8 mouse cellular contexts compared by ENCODE assay signal in genomic region chr9:24503067-24503857, GRCm38 (mm10). TPM values are rescaled to one million over a fixed set of nuclear protein-coding genes. Genes with fewer than 3 reads are reported as not detected.
DNase-seq lines count a peak whose midpoint lies in the region; ATAC-seq lines count a peak whose summit lies in the region.

TSS of gene Dpy19l1 (minus strand) at chr9:24503140.

- H3K9me3 ChIP-seq in forebrain, embryonic 10.5 days: no peaks in the 10 kb centered on the region
- no peaks in the 10 kb centered on the region for H3K9me3 ChIP-seq in heart, embryonic 15.5 days (replicated peaks)
- H3K9me3 ChIP-seq in liver, embryonic 12.5 days (replicated peaks): no peaks in the 10 kb centered on the region

- H3K36me3 ChIP-seq in forebrain, embryonic 10.5 days (replicated peaks): no peaks in the 10 kb centered on the region
- no peaks in the 10 kb centered on the region for H3K36me3 ChIP-seq in heart, embryonic 15.5 days
- H3K36me3 ChIP-seq in liver, embryonic 12.5 days: peaks cover 7% of the 10 kb centered on the region
- no peaks in the 10 kb centered on the region for H3K36me3 ChIP-seq in splenic B cell, adult 2 months (ENCODE audit: control insufficient read depth, insufficient read depth, low read length, poor library complexity, severe bottlenecking)

- WGBS in forebrain, embryonic 10.5 days: under 1% methylated on average over 99 of the region's 99 CpGs
- WGBS in heart, embryonic 15.5 days: under 1% methylated on average over 96 of the region's 99 CpGs
- 0% methylated on average over 72 of the region's 99 CpGs for WGBS in liver, embryonic 12.5 days (ENCODE audit: insufficient replicate concordance)

- peak within 1 kb of the TSS; percentile 83 for H3K9ac ChIP-seq in heart, embryonic 15.5 days
- H3K9ac ChIP-seq in liver, embryonic 12.5 days: peak within 1 kb of the TSS; percentile 93

- H3K4me3 ChIP-seq in forebrain, embryonic 10.5 days: peak within 1 kb of the TSS; percentile 75
- H3K4me3 ChIP-seq in heart, embryonic 15.5 days: peak within 1 kb of the TSS; percentile 88
- peak within 1 kb of the TSS; percentile 85 for H3K4me3 ChIP-seq in liver, embryonic 12.5 days

- peaks cover 28% of the 10 kb centered on the region for H3K4me1 ChIP-seq in forebrain, embryonic 10.5 days
- H3K4me1 ChIP-seq in heart, embryonic 15.5 days (replicated peaks): peaks cover 21% of the 10 kb centered on the region
- peaks cover 47% of the 10 kb centered on the region for H3K4me1 ChIP-seq in liver, embryonic 12.5 days

- peak within 1 kb of the TSS; percentile 73 for H3K4me2 ChIP-seq in heart, embryonic 15.5 days
- H3K4me2 ChIP-seq in liver, embryonic 12.5 days: peak within 1 kb of the TSS; percentile 74

- no peaks in the 10 kb centered on the region for H3K27me3 ChIP-seq in forebrain, embryonic 10.5 days (ENCODE audit: poor library complexity, severe bottlenecking)
- no peaks in the 10 kb centered on the region for H3K27me3 ChIP-seq in heart, embryonic 15.5 days
- H3K27me3 ChIP-seq in liver, embryonic 12.5 days (replicated peaks): no peaks in the 10 kb centered on the region
- H3K27me3 ChIP-seq in splenic B cell, adult 2 months (ENCODE audit: control insufficient read depth, insufficient read depth, low read length, poor library complexity, severe bottlenecking): no peaks in the 10 kb centered on the region

- peak within 1 kb of the TSS; percentile 95 for H3K27ac ChIP-seq in forebrain, embryonic 10.5 days
- peak within 1 kb of the TSS; percentile 94 for H3K27ac ChIP-seq in heart, embryonic 15.5 days
- peak within 1 kb of the TSS; percentile 91 for H3K27ac ChIP-seq in liver, embryonic 12.5 days

- peak; percentile 97 for ATAC-seq in heart, embryonic 15.5 days (replicated peaks; ENCODE audit: insufficient number of reproducible peaks, insufficient read depth, low FRiP score, low read depth)
- peak; percentile 95 for ATAC-seq in liver, embryonic 12.5 days

- peak; percentile 65 to 73 for DNase-seq in CD8-positive naive resting alpha-beta T cell, adult 2 months (ENCODE audit: low read depth in 2 of 2, low spot score in 2 of 2)
- DNase-seq in c-Kit-positive CD71-negative TER-119-negative erythroid progenitor cells, embryonic 14.5 days (ENCODE audit: low read depth): peak; percentile 68
- DNase-seq in forebrain, embryonic 10.5 days (ENCODE audit: extremely low spot score, low spot score): peak; percentile 85
- peak; percentile 97 for DNase-seq in kidney, postnatal 14 days
- DNase-seq in naive thymus-derived CD4-positive, alpha-beta T cell, adult 2 months (ENCODE audit: low read depth): peak; percentile 92
- peak; percentile 92 for DNase-seq in splenic B cell, adult 2 months (ENCODE audit: low read depth, low spot score)

RNA-seq across cellular contexts. Expression of gene Dpy19l1, which starts in this region (rescaled TPM):
- polyA plus RNA-seq in forebrain, embryonic 10.5 days (2016; fragmentation: Nextera tagmentation; extraction: Ambion mirVana): 9.7 and 10.0 TPM in 2 replicates
- 9.7 and 13.0 TPM in 2 replicates for polyA plus RNA-seq in heart, embryonic 15.5 days (2015; fragmentation: Nextera tagmentation; extraction: Ambion mirVana)
- 27.4 and 30.8 TPM in 2 replicates for polyA plus RNA-seq in liver, embryonic 12.5 days (2016; fragmentation: Nextera tagmentation; extraction: Ambion mirVana)

Comparison
In these comparisons a context has a peak if more than half of its experiments do, and no peak if none do; other contexts are left out.
1. Peak in every context shown above with its lines: DNase-seq, ATAC-seq, H3K4me3 ChIP-seq and H3K27ac ChIP-seq.